Mouse (Mus musculus) liver, embryonic 15.5 days (tissue): ENCODE data around the gene Tmem132c. TPM values are rescaled to one million over a fixed set of nuclear protein-coding genes. Genes with fewer than 3 reads are reported as not detected.

Source experiments
- ATAC-seq: fragments of 200-750 bp; cut with Nextera tagmentation; 2 replicates; pipeline ENCODE4 v1.8.0; 2017; ENCODE audit warnings: moderate number of reproducible peaks, mild to moderate bottlenecking, moderate library complexity; ENCODE audit not compliant: insufficient read depth
- H3K27ac ChIP-seq: fragments of 300-500 bp; sonication (generic); replicated peaks from 2 replicates; pipeline ENCODE4 v1.5.1; 2015; ENCODE audit warnings: mild to moderate bottlenecking, inconsistent platforms
- H3K27me3 ChIP-seq: fragments of 300-500 bp; sonication (generic); 2 replicates; pipeline ENCODE4 v1.6.1; 2015; ENCODE audit warnings: mild to moderate bottlenecking, inconsistent platforms
- H3K36me3 ChIP-seq: fragments of 300-500 bp; sonication (generic); replicated peaks from 2 replicates; pipeline ENCODE4 v1.6.1; 2015; ENCODE audit warnings: moderate library complexity, mild to moderate bottlenecking, inconsistent platforms
- H3K4me1 ChIP-seq: fragments of 300-500 bp; sonication (generic); replicated peaks from 2 replicates; pipeline ENCODE4 v1.6.1; 2015; ENCODE audit warnings: inconsistent platforms
- H3K4me2 ChIP-seq: fragments of 300-500 bp; sonication (generic); 2 replicates; pipeline ENCODE4 v1.6.1; 2015; ENCODE audit warnings: moderate library complexity, mild to moderate bottlenecking, inconsistent platforms
- H3K4me3 ChIP-seq: fragments of 300-500 bp; sonication (generic); replicated peaks from 2 replicates; pipeline ENCODE4 v1.5.1; 2015; ENCODE audit warnings: mild to moderate bottlenecking, inconsistent platforms
- H3K9ac ChIP-seq: fragments of 300-500 bp; sonication (generic); 2 replicates; pipeline ENCODE4 v1.6.1; 2015; ENCODE audit warnings: moderate library complexity, mild to moderate bottlenecking, inconsistent platforms
- H3K9me3 ChIP-seq: fragments of 300-500 bp; sonication (generic); replicated peaks from 2 replicates; pipeline ENCODE4 v1.6.1; 2016; ENCODE audit warnings: inconsistent platforms
- WGBS: fragments of 180-500 bp; shearing (Covaris S2); methylation state at CpG from one replicate; pipeline ENCODE4 v1.1.7; 2015; ENCODE audit warnings: mixed read lengths; ENCODE audit not compliant: insufficient replicate concordance; 5-methylcytosine and 5-hydroxymethylcytosine counted together
- polyA plus RNA-seq: library from polyadenylated mRNA; unstranded; fragments of >200 nt; fragmentation: Nextera tagmentation; extraction: Ambion mirVana; gene quantifications from 2 replicates; pipeline ENCODE4 v1.2.1, GENCODE M21; 2015

The Tmem132c gene
- 0.07 and 0.08 TPM in 2 replicates for polyA plus RNA-seq

DNA sequence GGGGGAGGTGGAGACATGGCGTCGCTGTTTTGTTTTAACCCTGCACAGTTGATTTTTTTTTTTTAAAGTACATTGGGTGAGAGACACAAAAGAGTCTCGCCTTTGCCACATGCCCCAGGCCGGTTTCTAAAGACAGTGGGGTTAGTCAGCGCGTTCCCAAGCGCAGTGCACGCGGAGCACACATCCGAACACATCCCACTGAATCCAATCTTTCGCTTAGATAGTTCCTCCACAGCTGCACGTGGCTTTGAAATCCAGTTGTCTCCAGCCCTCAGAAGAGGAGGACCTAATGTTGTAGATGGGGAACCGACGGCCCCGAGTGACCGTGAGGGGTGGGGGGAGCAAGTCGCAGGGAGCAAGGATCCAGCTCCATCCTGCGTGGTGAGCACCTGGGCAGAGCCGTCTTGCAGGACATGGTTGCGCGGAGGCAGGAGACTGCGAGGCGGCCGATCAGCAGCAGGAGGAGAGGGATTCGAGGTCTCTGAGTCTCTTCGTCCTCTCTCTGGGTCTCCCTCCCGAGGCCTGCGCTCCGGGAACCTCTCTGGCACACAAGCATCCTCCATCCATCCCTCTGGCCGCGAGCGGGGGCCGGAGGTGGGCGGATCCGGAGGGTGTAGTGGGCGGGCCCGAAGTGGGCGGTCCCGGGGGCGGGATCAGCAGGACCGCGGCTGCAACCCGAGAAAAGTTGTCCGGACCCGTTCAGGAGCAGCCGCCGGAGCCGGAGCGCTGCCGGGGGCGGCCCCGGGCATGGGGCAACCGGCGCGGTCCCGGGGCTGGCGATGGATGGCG, at the start of gene Tmem132c:
Gene Tmem132c (plus strand): TSS at position 673 of the 789 bp plus-strand sequence.
- no peak for ATAC-seq
- Histone ChIP-seq H3K27me3 (peaks cover 59% of the 10 kb centered on the region), H3K27ac (no peak within 1 kb of the TSS), H3K36me3 (no peaks in the 10 kb centered on the region), H3K4me2 (peak within 1 kb of the TSS; percentile 51), H3K9ac (no peak within 1 kb of the TSS), H3K4me3 (peak within 1 kb of the TSS; percentile 30), H3K9me3 (no peaks in the 10 kb centered on the region), H3K4me1 (no peaks in the 10 kb centered on the region; the same call in 1 of the 2 replicates)
- WGBS: 1% methylated on average over 58 of the region's 58 CpGs

DNA sequence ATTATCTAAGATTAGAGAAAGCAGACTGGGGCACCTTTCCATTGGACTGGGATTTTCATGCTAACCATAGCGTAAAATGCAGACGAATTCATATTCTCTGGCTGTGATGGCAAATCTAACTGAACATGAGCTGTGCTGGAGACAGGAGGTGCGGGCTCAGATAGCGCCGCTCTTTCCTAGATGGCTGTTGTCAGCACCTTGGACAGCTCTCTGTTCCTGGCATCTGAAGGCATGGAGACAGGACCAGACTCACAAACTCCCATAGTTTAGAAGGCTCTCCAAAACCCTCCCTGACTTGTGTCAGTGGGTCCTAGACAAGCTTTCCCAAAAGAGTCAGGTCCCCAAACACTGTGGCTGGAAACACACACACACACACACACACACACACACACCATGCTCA, 49.7 kb upstream of the Tmem132c start:
- H3K4me3 ChIP-seq: no peak overlapping the region
- peaks cover 8% of the 10 kb centered on the region; the same call in 1 of the 2 replicates for H3K9me3 ChIP-seq
- H3K27me3 ChIP-seq: no peaks in the 10 kb centered on the region
- ATAC-seq: no peak
- no peak overlapping the region for H3K9ac ChIP-seq
- no peaks in the 10 kb centered on the region for H3K4me1 ChIP-seq
- no peaks in the 10 kb centered on the region for H3K36me3 ChIP-seq
- no peak overlapping the region for H3K4me2 ChIP-seq
- 33% methylated on average over 5 of the region's 5 CpGs for WGBS
- H3K27ac ChIP-seq: no peak overlapping the region

DNA sequence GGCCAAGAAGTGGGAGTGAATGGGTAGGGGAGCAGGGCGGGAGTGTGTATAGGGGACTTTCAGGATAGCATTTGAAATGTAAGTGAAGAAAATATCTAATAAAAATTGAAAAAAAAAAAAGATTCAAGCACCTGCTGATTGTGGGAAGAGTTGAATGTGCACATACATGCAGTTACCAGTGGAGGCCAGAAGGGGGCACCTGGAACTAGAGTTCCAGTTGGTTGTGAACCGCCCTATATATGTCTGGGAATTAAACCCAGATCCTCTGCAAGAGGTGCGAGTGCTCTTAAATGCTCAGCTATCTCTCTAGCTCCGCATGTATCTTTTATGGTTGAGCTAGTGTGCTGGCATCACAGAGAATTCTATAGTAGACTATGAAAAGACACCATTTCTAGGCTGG, 42.8 kb upstream of the Tmem132c start:
- no peak overlapping the region for H3K4me3 ChIP-seq
- no peaks in the 10 kb centered on the region for H3K9me3 ChIP-seq
- no peak overlapping the region for H3K4me2 ChIP-seq
- no peaks in the 10 kb centered on the region for H3K27me3 ChIP-seq
- ATAC-seq: no peak
- no peaks in the 10 kb centered on the region for H3K4me1 ChIP-seq
- H3K27ac ChIP-seq: no peak overlapping the region
- no peak overlapping the region for H3K9ac ChIP-seq
- no peaks in the 10 kb centered on the region for H3K36me3 ChIP-seq
- WGBS: 36% methylated on average over 4 of the region's 4 CpGs

DNA sequence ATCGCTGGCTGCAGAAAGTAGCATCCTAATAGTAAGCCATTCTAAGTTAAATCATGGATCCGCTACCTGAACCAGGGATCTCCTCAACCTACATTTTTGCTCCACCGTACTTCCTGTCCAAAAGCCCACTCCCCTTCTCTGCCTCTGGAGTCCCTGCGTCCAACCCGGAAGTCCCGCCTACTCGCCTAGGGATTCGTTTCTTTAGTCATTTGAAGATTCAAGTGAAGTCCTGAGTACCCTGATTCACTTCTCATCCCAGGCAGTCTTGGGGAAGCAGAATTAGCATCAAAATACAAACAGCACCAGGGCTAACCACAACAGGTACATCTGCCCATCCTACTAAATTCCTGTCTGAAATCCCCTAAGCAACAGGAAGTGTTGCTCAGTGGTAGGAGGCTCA, 36.7 kb upstream of the Tmem132c start:
- Histone ChIP-seq H3K4me2 (no peak overlapping the region), H3K4me3 (no peak overlapping the region), H3K27me3 (no peaks in the 10 kb centered on the region), H3K36me3 (no peaks in the 10 kb centered on the region), H3K27ac (no peak overlapping the region), H3K9ac (no peak overlapping the region), H3K9me3 (peaks cover 2% of the 10 kb centered on the region; the same call in 1 of the 2 replicates), H3K4me1 (no peaks in the 10 kb centered on the region)
- no peak for ATAC-seq
- WGBS: 75% methylated on average over 8 of the region's 8 CpGs

DNA sequence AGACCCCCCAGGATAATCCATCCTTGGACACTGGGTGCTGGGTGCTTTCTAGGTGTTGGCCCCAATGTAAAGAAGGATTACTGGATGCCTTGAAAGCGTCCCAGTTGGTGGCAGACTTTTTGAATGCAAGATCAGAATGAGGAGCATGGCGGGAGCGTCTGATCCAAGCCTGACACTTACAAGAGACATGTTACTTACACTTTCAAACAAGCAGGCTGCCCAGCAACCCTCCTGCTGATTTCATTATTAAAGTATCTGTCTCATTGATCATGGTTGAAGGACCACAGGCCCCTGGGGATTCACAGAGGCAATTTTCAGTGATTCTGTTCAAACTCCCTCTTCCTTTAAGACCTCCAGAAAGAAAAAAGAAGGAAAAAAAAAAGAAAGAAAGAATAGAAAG, 25.2 kb upstream of the Tmem132c start:
- 51% methylated on average over 3 of the region's 3 CpGs for WGBS
- Histone ChIP-seq H3K9me3 (peaks cover 8% of the 10 kb centered on the region; the same call in 1 of the 2 replicates), H3K4me2 (no peak overlapping the region), H3K4me1 (no peaks in the 10 kb centered on the region), H3K4me3 (no peak overlapping the region), H3K36me3 (no peaks in the 10 kb centered on the region), H3K27me3 (no peaks in the 10 kb centered on the region), H3K9ac (no peak overlapping the region), H3K27ac (no peak overlapping the region)
- ATAC-seq: no peak

DNA sequence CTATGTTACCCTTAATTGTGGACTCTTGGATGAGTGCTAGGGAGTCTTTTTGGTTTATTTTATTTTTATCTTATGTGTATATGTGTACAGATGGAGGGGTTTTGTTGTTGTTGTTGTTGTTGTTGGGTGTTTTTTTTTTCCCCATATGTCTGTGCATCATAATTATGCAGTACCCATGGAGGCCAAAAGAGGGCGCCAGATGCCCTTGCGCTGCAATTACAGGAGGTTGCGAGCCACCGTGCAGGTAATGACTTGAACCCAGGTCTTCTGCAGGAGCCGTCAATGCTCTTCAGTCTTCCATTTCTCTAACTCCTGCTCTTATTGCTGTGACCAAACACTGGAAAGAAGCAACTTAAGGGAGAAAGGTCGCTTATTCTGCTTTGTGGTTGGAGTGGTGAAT, 23.9 kb upstream of the Tmem132c start:
- no peaks in the 10 kb centered on the region for H3K36me3 ChIP-seq
- no peak overlapping the region for H3K4me2 ChIP-seq
- ATAC-seq: no peak
- no peaks in the 10 kb centered on the region for H3K27me3 ChIP-seq
- 43% methylated on average over 6 of the region's 6 CpGs for WGBS
- no peak overlapping the region for H3K27ac ChIP-seq
- no peak overlapping the region for H3K9ac ChIP-seq
- peaks cover 8% of the 10 kb centered on the region; the same call in 1 of the 2 replicates for H3K9me3 ChIP-seq
- no peaks in the 10 kb centered on the region for H3K4me1 ChIP-seq
- no peak overlapping the region for H3K4me3 ChIP-seq

DNA sequence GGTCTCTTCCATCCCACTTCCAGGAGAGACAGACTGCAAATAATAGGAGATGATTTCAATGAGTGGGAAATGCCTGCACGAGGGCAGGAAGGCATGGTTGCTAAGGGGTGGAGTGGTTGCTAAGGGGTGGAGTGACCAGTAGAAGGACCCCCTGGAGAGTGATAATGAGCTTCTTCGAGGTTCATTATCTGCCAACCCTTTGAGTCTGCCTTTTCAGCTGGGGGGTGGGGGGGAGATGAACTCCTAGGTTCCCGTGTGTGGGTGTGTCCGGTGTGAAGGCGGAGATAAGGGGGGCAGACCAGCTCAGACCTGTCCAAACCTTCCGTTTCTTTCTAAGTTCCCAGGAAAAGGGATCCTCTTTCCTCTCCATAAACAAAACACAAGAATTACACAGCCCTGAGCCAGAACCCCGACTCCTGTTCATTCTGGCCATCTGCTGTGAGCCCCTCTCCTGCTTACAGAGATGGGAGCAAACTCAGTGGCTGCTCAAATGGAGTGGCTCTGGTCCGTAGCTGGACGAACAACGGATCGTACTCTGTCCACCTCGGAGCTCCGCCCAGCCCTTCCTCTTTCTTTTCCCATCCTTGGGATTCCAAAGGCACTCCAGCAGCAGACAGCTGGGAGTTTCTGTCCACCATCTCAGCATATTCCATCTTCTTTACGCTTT, 13.5 kb upstream of the Tmem132c start:
- Histone ChIP-seq H3K27me3 (no peaks in the 10 kb centered on the region), H3K9ac (no peak overlapping the region), H3K36me3 (no peaks in the 10 kb centered on the region), H3K9me3 (no peaks in the 10 kb centered on the region), H3K4me3 (no peak overlapping the region), H3K27ac (no peak overlapping the region), H3K4me2 (no peak overlapping the region), H3K4me1 (no peaks in the 10 kb centered on the region)
- ATAC-seq: no peak
- WGBS: 6% methylated on average over 14 of the region's 14 CpGs

DNA sequence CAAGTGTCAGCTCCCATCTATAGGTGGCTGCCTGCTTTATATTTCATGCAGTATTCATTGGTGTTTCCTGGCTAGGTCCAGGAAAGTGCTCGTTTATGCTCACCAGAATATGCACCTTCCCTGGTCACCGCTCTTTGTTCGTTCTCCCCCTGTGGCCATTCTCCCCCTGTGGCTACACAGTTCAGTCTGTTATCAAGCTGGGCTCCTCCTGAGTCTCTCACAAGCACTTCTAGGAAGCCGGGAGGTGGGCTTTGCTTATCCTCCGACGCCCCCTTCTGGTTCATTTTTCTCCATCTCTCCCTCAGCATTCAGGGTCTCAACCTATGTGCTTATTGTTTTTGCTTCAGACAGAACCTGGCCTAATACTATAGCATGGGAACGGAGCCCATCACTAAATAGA, 6.9 kb upstream of the Tmem132c start:
- no peak overlapping the region for H3K4me2 ChIP-seq
- 8% methylated on average over 7 of the region's 7 CpGs for WGBS
- ATAC-seq: no peak
- no peak overlapping the region for H3K27ac ChIP-seq
- H3K27me3 ChIP-seq: peaks cover 9% of the 10 kb centered on the region
- no peaks in the 10 kb centered on the region for H3K36me3 ChIP-seq
- no peak overlapping the region for H3K4me3 ChIP-seq
- H3K9me3 ChIP-seq: no peaks in the 10 kb centered on the region
- no peaks in the 10 kb centered on the region for H3K4me1 ChIP-seq
- no peak overlapping the region for H3K9ac ChIP-seq

DNA sequence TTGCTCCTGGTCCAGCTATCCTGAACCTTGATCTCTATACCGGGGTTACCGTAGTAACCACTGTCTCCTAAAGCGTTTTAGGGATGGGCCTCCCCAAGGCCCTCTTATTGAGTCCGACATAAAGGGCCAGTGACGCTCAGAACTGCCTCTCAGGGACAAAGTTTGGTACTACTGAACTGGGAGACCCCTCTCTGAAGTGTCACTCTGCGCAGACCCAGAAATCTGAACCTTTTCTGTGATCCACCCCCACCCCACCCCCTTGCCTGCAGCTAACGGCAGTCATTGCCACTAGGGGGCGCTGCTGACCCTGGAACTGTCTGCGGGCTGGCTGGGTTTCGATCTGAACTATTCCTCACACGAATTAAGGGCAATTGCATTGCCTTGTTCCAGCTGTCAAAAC, 6.4 kb upstream of the Tmem132c start:
- no peak overlapping the region for H3K4me3 ChIP-seq
- H3K27ac ChIP-seq: no peak overlapping the region
- no peak overlapping the region for H3K9ac ChIP-seq
- no peaks in the 10 kb centered on the region for H3K36me3 ChIP-seq
- H3K9me3 ChIP-seq: no peaks in the 10 kb centered on the region
- no peaks in the 10 kb centered on the region for H3K4me1 ChIP-seq
- WGBS: 6% methylated on average over 11 of the region's 11 CpGs
- H3K27me3 ChIP-seq: peaks cover 14% of the 10 kb centered on the region
- no peak for ATAC-seq
- H3K4me2 ChIP-seq: no peak overlapping the region

DNA sequence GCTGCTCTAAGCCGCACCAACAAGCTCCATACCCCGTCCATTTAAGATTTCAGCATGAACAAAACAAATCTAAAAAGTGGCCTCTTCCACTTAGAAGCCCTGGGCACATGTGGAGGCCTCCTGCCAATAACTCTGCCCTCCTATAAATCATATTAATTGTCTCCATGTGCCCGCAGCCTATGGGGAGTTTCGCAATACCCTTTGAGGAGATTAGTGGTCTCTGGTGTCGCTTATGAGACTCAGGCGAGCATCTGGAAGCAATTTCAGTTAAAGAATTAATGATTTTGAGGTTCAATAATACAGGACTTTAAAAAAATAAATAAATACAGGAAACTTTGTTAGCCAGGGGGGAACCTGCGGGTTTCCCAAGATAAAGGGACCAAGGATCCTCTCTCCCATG, 1.9 kb upstream of the Tmem132c start:
- WGBS: 40% methylated on average over 7 of the region's 7 CpGs
- no peaks in the 10 kb centered on the region; the same call in 1 of the 2 replicates for H3K4me1 ChIP-seq
- no peak for ATAC-seq
- no peaks in the 10 kb centered on the region for H3K36me3 ChIP-seq
- no peaks in the 10 kb centered on the region for H3K9me3 ChIP-seq
- H3K4me2 ChIP-seq: no peak overlapping the region
- no peak overlapping the region for H3K4me3 ChIP-seq
- H3K27me3 ChIP-seq: peaks cover 59% of the 10 kb centered on the region
- no peak overlapping the region for H3K9ac ChIP-seq
- H3K27ac ChIP-seq: no peak overlapping the region

DNA sequence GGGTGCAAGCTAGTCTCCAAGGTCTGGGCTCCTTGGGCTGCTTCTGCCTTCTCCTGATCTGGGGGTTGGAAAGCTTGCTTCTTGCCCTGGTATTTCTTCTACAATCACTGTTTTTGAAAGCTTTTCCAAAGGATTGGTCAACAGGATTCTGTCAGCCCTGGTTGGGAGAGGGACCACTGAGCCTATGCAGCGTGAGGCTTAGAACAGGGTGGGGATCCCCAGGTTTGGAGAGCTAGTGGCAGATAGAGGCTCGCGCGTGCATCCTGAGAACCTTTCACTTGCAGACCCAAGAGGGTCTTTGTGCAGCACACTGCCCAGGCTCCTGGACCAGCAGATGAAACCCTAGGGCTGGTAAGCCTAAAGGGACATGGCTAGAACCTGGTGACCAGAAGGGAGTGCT, 962 bp upstream of the Tmem132c start:
- H3K27ac ChIP-seq: no peak overlapping the region

More for the DNA sequence above, 962 bp upstream of the Tmem132c start:
- H3K4me1 ChIP-seq: no peaks in the 10 kb centered on the region; the same call in 1 of the 2 replicates
- H3K9ac ChIP-seq: no peak overlapping the region
- H3K4me2 ChIP-seq: no peak overlapping the region
- ATAC-seq: no peak
- 9% methylated on average over 4 of the region's 4 CpGs for WGBS
- no peaks in the 10 kb centered on the region for H3K9me3 ChIP-seq
- H3K4me3 ChIP-seq: no peak overlapping the region
- H3K27me3 ChIP-seq: peaks cover 59% of the 10 kb centered on the region
- no peaks in the 10 kb centered on the region for H3K36me3 ChIP-seq
